Mouse (Mus musculus) megakaryocyte, adult 5-6 weeks (primary cell): ENCODE results near the gene Isl2. TPM values are rescaled to one million over a fixed set of nuclear protein-coding genes. Genes with fewer than 3 reads are reported as not detected.
A peak's percentile ranks its signal among the peaks of the same experiment; 100 is the strongest.

Experiments
- ATAC-seq: 2 replicates; pipeline ENCODE4 v1.8.0; 2016; ENCODE audit warnings: mild to moderate bottlenecking, inconsistent platforms; ENCODE audit not compliant: poor library complexity, severe bottlenecking
- total RNA-seq, 2 experiments: library from RNA; stranded (forward) in 1 of 2; stranded (reverse) in 1 of 2; fragments of 153-499, 151-499 nt in 1 of 2; fragments of 221-1000, 200-1000 nt in 1 of 2; gene quantifications; 2 replicates each; pipeline versions ENCODE4 v1.2.3 to v1.2.4; 2015 to 2017

Gene Isl2
- not detected in 2 replicates for total RNA-seq (2015)
- total RNA-seq (2017): not detected in 2 replicates

- ATAC-seq: no peak
Observed at GRCm38 (mm10) chr9:55538377-55538776, at the start of gene Isl2. Gene Isl2, plus strand, starts transcription at chr9:55538672.

GRCm38 (mm10) chr9:55507922-55508321, 30.6 kb upstream of the Isl2 start:
- no peak for ATAC-seq

GRCm38 (mm10) chr9:55508701-55509100, 29.8 kb upstream of the Isl2 start:
- no peak for ATAC-seq

- no peak for ATAC-seq
Observed at GRCm38 (mm10) chr9:55509731-55510130, 28.7 kb upstream of the Isl2 start.

GRCm38 (mm10) chr9:55510651-55511235, 27.7 kb upstream of the Isl2 start:
- ATAC-seq: no peak

GRCm38 (mm10) chr9:55511521-55511993, 26.9 kb upstream of the Isl2 start:
- ATAC-seq: peak; percentile 68

- ATAC-seq: peak; percentile 97
Observed at GRCm38 (mm10) chr9:55512027-55512543, 26.4 kb upstream of the Isl2 start, which contains the start of gene Etfa. Gene Etfa, minus strand, starts transcription at chr9:55512243.

- ATAC-seq: peak; percentile 62
Observed at GRCm38 (mm10) chr9:55525716-55526115, 12.8 kb upstream of the Isl2 start.

- ATAC-seq: 0 out of 2 replicates have a peak, but pooled peaks have one; percentile 47
Observed at GRCm38 (mm10) chr9:55535907-55536306, 2.6 kb upstream of the Isl2 start.

GRCm38 (mm10) chr9:55539006-55539405, 534 bp downstream of the Isl2 start:
- no peak for ATAC-seq

GRCm38 (mm10) chr9:55539661-55540390, 1.4 kb downstream of the Isl2 start:
- no peak for ATAC-seq

- no peak for ATAC-seq
Observed at GRCm38 (mm10) chr9:55540391-55540770, 1.9 kb downstream of the Isl2 start.

- peak; percentile 72 for ATAC-seq
Observed at GRCm38 (mm10) chr9:55540888-55541287, 2.4 kb downstream of the Isl2 start.

- no peak for ATAC-seq
Observed at GRCm38 (mm10) chr9:55541681-55542365, 3.4 kb downstream of the Isl2 start.

GRCm38 (mm10) chr9:55542366-55543325, 4.2 kb downstream of the Isl2 start:
- ATAC-seq: no peak

- no peak for ATAC-seq
Observed at GRCm38 (mm10) chr9:55543336-55543702, 4.8 kb downstream of the Isl2 start.

- no peak; the same call in 1 of the 2 replicates for ATAC-seq
Observed at GRCm38 (mm10) chr9:55543703-55544401, 5.4 kb downstream of the Isl2 start.

- ATAC-seq: no peak
Observed at GRCm38 (mm10) chr9:55544861-55545555, 6.5 kb downstream of the Isl2 start.

GRCm38 (mm10) chr9:55545556-55546175, 7.2 kb downstream of the Isl2 start:
- ATAC-seq: no peak
